Mouse (Mus musculus): ENCODE results near the gene Parp8. TPM values are rescaled to one million over a fixed set of nuclear protein-coding genes. Genes with fewer than 3 reads are reported as not detected.
A peak's percentile ranks its signal among the peaks of the same experiment; 100 is the strongest.

Gene Parp8
- polyA plus RNA-seq, 1 experiment from 2014 or later: 3.9 TPM

DNA sequence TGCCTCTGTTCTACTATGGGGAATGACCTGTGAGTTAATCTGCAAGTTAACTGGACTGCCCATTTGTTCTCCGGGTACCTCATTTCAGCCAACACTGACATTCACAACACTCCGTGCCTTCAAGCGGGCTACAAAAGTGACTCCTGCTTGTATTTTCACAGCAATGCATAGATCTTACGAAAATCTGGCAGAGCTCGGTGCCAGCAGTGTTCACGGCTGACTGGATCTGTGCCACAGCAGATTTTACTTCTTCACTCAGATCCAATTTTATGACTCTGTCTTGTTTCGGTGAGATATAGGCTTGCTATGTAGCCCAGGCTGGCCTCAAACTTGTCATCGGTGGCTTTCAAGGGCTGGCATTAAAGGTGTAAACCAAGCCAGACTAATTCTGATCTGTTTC is 15.2 kb downstream of the Parp8 start:
- Histone ChIP-seq H3K36me3 (no peaks in the 10 kb centered on the region), H3K4me3 (no peak overlapping the region), H3K9me3 (replicated peaks) (no peaks in the 10 kb centered on the region), H3K4me2 (no peak overlapping the region), H3K27ac (no peak overlapping the region), H3K27me3 (replicated peaks) (no peaks in the 10 kb centered on the region), H3K4me1 (no peaks in the 10 kb centered on the region), H3K9ac (no peak overlapping the region)
- 75% methylated on average over 8 of the region's 8 CpGs for WGBS (ENCODE audit: insufficient replicate concordance)
- ATAC-seq: no peak

DNA sequence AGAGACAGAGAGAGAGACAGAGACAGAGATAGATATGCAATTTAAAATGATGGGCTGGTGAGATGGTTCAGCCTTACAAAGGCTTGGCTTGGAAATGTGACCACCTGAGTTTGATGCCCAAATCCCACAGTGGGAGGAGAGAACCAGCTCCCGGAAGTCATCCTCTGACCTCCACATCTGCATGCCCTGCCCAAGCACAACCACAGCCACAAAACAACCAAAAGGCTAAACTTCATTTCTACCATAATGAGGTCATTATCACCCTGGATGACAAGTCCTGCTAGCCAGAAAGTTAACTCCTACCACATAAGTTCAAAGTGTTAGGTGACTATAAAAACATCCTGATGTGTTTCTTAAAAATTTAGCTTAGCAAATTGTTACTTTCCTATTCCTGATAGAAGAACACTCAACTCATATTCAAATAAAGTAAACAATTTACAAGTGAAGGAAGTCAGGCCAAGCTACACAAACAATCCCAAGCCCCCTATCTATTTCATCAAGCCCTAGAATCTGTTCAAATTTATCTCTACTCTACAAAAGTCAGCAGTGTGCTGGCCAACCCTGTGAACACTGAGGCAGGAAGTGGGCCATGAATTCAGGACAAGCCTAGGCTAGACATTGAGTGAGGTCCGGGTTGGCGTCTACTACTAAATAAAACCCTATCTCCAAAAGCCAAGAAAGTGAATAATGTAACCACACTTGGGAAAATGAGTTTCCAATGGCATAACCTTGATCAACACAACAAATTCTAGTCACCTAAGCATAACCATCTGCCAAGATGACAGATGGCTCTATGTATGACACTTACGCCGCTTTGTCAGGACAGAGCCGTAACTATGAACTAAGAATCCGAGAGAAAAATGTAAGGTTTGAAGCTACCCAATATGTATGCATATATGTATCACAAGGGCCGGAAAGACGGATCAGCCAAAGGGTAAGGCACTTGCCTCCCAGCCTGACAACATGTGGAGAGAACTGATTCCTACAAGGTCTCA is 17.0 kb downstream of the Parp8 start:
- Histone ChIP-seq H3K9me3 (replicated peaks) (no peaks in the 10 kb centered on the region), H3K9ac (no peak overlapping the region), H3K36me3 (no peaks in the 10 kb centered on the region), H3K4me2 (no peak overlapping the region), H3K4me1 (no peaks in the 10 kb centered on the region), H3K27me3 (replicated peaks) (no peaks in the 10 kb centered on the region), H3K4me3 (no peak overlapping the region), H3K27ac (no peak overlapping the region)
- ATAC-seq: no peak
- 79% methylated on average over 9 of the region's 9 CpGs for WGBS (ENCODE audit: insufficient replicate concordance)

DNA sequence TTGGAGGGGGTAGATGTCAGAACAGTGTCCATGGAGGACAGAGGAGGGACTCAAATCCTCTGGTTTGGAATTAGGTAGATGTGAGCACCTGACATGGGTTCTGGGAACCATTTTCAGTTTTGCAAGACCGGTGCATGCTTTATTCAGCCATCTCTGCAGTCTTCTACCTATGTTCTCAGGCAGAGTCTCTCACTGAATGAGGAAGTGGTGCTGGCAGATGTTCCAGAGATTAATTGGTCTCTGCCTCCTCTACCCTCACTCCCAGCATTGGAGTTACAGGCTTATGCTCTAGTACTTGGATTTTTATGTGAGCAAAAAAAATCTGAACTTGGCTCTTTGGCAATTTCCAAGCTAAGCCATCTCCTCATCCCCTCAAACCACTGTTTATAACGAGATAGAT is 17.8 kb downstream of the Parp8 start:
- Histone ChIP-seq H3K27ac (no peak overlapping the region), H3K9me3 (replicated peaks) (no peaks in the 10 kb centered on the region), H3K4me2 (no peak overlapping the region), H3K9ac (no peak overlapping the region), H3K4me1 (no peaks in the 10 kb centered on the region), H3K27me3 (replicated peaks) (no peaks in the 10 kb centered on the region), H3K36me3 (no peaks in the 10 kb centered on the region), H3K4me3 (no peak overlapping the region)
- 62% methylated on average over 2 of the region's 2 CpGs for WGBS (ENCODE audit: insufficient replicate concordance)
- ATAC-seq: no peak

DNA sequence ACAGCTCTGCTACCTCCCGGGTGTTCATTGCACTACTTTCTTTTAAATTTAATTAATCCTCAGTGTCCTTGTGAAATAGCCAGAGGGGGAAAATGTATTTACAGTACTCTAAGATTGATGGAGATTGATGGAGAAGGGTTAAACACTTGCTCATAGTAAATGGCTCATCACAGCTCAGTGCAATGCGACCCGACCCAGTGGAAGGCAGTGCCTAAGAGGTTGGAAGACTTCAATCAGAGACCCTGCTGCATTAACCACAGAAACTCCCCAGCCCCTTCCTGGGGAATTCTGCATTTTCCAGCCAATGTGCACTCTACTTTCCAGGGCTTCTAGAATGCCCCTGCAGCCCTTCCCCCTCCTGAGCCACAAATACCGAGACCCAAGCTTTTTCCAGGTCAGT is 18.7 kb downstream of the Parp8 start:
- Histone ChIP-seq H3K9ac (no peak overlapping the region), H3K27me3 (replicated peaks) (no peaks in the 10 kb centered on the region), H3K36me3 (no peaks in the 10 kb centered on the region), H3K4me2 (no peak overlapping the region), H3K27ac (no peak overlapping the region), H3K9me3 (replicated peaks) (no peaks in the 10 kb centered on the region), H3K4me1 (no peaks in the 10 kb centered on the region), H3K4me3 (no peak overlapping the region)
- 55% methylated on average over 4 of the region's 4 CpGs for WGBS (ENCODE audit: insufficient replicate concordance)
- no peak for ATAC-seq

DNA sequence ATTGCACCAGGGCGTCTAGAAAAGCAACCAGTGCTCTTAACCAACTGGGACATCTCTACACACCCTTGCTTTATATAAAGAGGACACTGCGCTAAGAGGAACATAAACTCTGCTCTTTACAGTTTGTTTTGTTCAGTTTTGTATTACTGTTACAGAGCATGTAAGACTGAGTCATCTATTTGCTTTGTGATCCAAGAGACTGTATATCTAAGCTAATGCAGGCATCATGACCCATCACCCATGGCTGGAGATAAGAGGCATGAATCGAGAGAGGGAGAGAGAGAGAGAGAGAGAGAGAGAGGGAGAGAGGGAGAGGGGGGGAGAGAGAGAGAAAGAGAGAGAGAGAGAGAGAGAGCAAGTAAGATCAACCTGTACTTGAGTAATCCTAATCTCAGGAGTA is 24.8 kb downstream of the Parp8 start:
- WGBS (ENCODE audit: insufficient replicate concordance): 51% methylated on average over 3 of the region's 3 CpGs
- Histone ChIP-seq H3K4me3 (no peak overlapping the region), H3K9me3 (replicated peaks) (no peaks in the 10 kb centered on the region), H3K27ac (no peak overlapping the region), H3K27me3 (replicated peaks) (no peaks in the 10 kb centered on the region), H3K4me1 (no peaks in the 10 kb centered on the region), H3K36me3 (no peaks in the 10 kb centered on the region), H3K4me2 (no peak overlapping the region), H3K9ac (no peak overlapping the region)
- ATAC-seq: no peak

DNA sequence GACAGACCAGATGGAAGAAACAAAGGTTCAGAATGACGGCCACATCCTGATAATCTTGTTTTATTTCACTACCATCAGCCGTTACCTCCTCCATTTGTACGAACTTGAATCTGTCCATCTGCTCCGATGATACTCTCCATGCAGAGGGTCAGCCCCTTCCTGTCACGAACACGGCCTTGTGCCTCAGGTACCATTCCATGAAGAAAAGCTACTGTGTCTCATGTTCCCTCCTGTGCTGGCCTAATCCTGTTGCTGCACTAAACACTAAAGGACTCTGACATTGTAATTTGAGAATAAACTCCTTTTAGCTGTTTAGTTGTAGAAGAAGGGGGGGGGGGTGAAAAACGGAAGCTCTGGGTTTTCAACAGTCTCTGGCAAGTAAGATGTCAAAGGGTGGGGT is 33.8 kb downstream of the Parp8 start:
- no peaks in the 10 kb centered on the region for H3K27me3 ChIP-seq (replicated peaks)
- H3K4me3 ChIP-seq: no peak overlapping the region
- no peaks in the 10 kb centered on the region for H3K36me3 ChIP-seq
- no peak overlapping the region for H3K27ac ChIP-seq
- no peak overlapping the region for H3K9ac ChIP-seq
- no peak for ATAC-seq
- H3K4me1 ChIP-seq: no peaks in the 10 kb centered on the region
- no peaks in the 10 kb centered on the region for H3K9me3 ChIP-seq (replicated peaks)
- H3K4me2 ChIP-seq: no peak overlapping the region
- 73% methylated on average over 7 of the region's 7 CpGs for WGBS (ENCODE audit: insufficient replicate concordance)

DNA sequence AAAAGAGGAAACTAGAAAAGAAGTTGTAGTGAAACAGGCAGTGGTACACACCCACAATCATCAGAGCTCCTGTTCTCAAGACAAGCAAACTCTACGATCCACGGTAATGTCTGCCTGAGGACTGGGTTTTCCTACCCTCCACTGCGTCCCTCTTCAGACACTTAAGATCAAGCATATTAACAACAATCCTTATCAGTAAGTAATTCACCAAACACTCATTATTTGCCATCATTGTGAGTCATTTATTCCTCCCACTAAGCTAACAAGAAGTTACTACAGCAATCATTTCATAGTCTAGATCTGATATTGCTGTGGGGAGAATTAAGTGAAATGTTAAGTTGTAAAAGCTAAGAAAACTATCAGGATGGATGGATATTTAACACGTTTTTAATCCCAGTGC is 35.0 kb downstream of the Parp8 start:
- no peak overlapping the region for H3K27ac ChIP-seq
- no peaks in the 10 kb centered on the region for H3K4me1 ChIP-seq
- no peak for ATAC-seq
- no peak overlapping the region for H3K4me3 ChIP-seq
- 71% methylated on average over 4 of the region's 4 CpGs for WGBS (ENCODE audit: insufficient replicate concordance)
- no peaks in the 10 kb centered on the region for H3K9me3 ChIP-seq (replicated peaks)
- H3K9ac ChIP-seq: no peak overlapping the region
- no peaks in the 10 kb centered on the region for H3K36me3 ChIP-seq
- H3K4me2 ChIP-seq: no peak overlapping the region
- H3K27me3 ChIP-seq (replicated peaks): no peaks in the 10 kb centered on the region

DNA sequence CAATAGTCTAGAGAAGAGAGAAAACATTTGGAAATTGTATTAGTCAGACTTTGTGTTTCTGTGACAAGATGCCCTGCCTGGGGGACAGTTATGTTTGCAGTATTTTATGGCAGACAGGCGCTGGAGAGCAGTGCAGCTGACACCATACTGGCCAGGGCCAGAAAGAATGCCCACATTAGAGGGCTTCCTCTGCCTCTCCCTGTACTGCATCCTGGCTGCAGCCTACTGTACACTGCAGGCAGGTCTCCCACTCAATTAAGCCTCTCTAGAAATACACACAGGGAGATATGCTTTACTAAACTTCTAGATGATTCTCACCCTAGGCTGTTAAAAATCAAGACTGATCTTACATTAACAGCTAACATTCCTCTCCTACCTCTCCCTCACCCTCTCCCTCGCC is 36.6 kb downstream of the Parp8 start:
- no peaks in the 10 kb centered on the region for H3K9me3 ChIP-seq (replicated peaks)
- H3K4me2 ChIP-seq: no peak overlapping the region
- no peak overlapping the region for H3K4me3 ChIP-seq
- H3K9ac ChIP-seq: no peak overlapping the region
- H3K27ac ChIP-seq: no peak overlapping the region
- 74% methylated on average over 2 of the region's 2 CpGs for WGBS (ENCODE audit: insufficient replicate concordance)
- ATAC-seq: no peak; the same call in 1 of the 2 replicates
- H3K36me3 ChIP-seq: no peaks in the 10 kb centered on the region
- no peaks in the 10 kb centered on the region for H3K27me3 ChIP-seq (replicated peaks)
- H3K4me1 ChIP-seq: no peaks in the 10 kb centered on the region

DNA sequence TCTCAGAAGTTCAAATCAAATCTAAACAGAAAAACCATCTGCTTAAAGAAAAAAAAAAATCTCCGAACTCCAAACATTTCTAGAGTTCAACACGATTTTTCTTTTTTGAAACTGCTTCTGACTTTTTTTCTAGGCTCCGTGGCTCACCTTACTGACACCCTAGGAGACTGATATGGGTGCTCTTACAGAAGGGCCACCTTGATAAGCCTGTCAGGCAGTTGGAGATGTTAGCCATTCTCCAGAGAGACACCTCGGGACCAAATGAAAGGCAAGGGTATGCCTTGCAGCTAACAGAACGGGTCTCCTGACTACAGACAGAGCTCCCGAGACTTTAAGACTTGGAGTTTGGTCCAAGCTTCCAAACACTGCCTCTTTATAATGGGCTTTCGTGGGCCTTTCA is 37.1 kb downstream of the Parp8 start:
- no peak overlapping the region for H3K27ac ChIP-seq
- H3K4me2 ChIP-seq: no peak overlapping the region
- no peaks in the 10 kb centered on the region for H3K36me3 ChIP-seq
- peak; percentile 54; the same call in 1 of the 2 replicates for ATAC-seq
- H3K27me3 ChIP-seq (replicated peaks): no peaks in the 10 kb centered on the region
- no peaks in the 10 kb centered on the region for H3K4me1 ChIP-seq
- H3K9me3 ChIP-seq (replicated peaks): no peaks in the 10 kb centered on the region
- no peak overlapping the region for H3K9ac ChIP-seq
- no peak overlapping the region for H3K4me3 ChIP-seq
- 38% methylated on average over 7 of the region's 7 CpGs for whole genome bisulfite sequencing (ENCODE audit: insufficient replicate concordance)

DNA sequence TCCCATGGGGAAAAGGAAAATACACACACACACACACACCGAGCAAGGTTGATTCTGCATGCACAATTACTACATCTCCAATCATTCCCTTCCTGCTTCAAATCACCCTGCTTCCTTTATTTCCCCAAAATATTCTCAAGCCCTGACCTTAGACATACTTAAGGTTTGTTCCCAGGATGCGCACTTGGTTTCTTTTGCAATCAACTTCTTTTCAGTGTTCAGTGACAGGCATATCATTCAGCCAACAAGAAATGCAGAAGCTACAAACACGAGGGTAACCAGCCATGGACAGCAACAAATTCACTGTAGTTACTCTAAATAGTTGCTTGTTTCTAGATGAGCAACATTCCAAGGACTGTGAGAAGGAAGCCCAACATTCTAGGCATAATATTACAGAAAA is 38.1 kb downstream of the Parp8 start:
- Histone ChIP-seq H3K27ac (no peak overlapping the region), H3K9me3 (replicated peaks) (no peaks in the 10 kb centered on the region), H3K4me3 (no peak overlapping the region), H3K27me3 (replicated peaks) (no peaks in the 10 kb centered on the region), H3K4me2 (no peak overlapping the region), H3K4me1 (no peaks in the 10 kb centered on the region), H3K9ac (no peak overlapping the region), H3K36me3 (no peaks in the 10 kb centered on the region)
- no peak for ATAC-seq
- 60% methylated on average over 3 of the region's 3 CpGs for WGBS (ENCODE audit: insufficient replicate concordance)

DNA sequence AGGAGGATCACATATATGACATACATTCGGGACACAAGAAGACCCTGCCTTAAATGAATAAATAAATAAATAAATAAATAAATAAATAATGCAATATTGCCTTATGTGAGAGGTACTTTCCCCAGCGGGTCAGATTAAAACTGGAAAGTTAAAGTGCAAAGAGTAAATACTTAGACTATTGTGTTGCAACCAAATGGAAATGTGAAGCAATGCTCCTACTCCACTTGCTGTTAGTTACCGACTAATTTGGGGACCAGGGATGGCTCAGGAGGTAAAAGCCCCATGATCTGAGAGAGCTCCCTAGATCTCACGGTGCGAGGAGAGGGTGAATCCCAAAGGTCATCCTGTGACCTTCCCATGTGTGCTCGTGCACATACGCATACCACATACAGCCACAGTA is 38.7 kb downstream of the Parp8 start:
- H3K9ac ChIP-seq: no peak overlapping the region
- no peaks in the 10 kb centered on the region for H3K36me3 ChIP-seq
- no peaks in the 10 kb centered on the region for H3K27me3 ChIP-seq (replicated peaks)
- H3K4me1 ChIP-seq: no peaks in the 10 kb centered on the region
- WGBS (ENCODE audit: insufficient replicate concordance): 73% methylated on average over 7 of the region's 7 CpGs
- H3K9me3 ChIP-seq (replicated peaks): no peaks in the 10 kb centered on the region
- H3K27ac ChIP-seq: no peak overlapping the region
- no peak overlapping the region for H3K4me3 ChIP-seq
- ATAC-seq: no peak
- H3K4me2 ChIP-seq: no peak overlapping the region

DNA sequence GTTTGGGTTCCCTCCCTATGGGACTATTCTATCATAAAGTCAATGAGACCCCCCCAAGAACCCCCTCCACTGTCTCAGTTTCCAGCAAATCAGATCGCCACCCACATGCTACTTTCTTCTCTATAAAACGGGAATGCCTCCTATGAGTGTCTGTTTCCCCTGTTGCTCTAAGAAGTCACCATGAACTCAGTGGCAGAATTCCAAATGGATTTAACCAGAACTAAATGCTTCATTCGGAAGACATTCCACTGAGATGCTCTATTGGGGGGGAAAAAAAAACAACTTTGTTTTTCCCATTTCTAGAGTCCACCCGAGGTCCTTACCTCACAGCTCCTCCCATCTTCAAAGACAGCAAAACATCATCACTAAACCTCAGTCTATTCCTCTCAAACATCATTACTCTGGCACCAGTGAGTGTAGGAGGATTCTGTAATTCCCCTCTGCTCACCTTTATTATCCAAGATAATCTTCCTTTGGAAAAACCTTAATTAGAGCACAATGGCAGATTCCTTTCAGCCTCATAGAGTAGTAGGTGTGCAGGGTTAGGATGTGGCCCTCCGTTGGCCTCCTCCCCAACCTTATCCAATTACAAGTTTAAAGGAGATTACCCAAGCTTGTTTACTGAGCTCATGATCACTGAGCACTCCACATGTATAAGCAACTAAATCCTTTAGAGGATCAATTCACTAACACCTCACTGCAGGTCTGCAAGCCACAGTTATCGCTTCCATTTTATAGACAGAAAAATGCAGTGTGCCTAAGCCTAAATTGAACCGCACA is 51.1 kb downstream of the Parp8 start:
- 76% methylated on average over 7 of the region's 7 CpGs for WGBS (ENCODE audit: insufficient replicate concordance)
- no peak for ATAC-seq
- H3K4me3 ChIP-seq: no peak overlapping the region

More for the DNA sequence above, 51.1 kb downstream of the Parp8 start:
- Histone ChIP-seq H3K9ac (no peak overlapping the region), H3K4me1 (no peaks in the 10 kb centered on the region), H3K4me2 (no peak overlapping the region), H3K36me3 (no peaks in the 10 kb centered on the region), H3K27me3 (replicated peaks) (no peaks in the 10 kb centered on the region), H3K9me3 (replicated peaks) (no peaks in the 10 kb centered on the region), H3K27ac (no peak overlapping the region)

Data from liver, embryonic 12.5 days (tissue).